Mouse (Mus musculus): Measurements from ENCODE around the gene Adamts15. TPM values are rescaled to one million over a fixed set of nuclear protein-coding genes. Genes with fewer than 3 reads are reported as not detected.

Gene Adamts15
- 7.4 and 9.0 TPM in 2 replicates for polyA plus RNA-seq (2015; fragmentation: Nextera tagmentation; extraction: Ambion mirVana)

GRCm38 (mm10) chr9:30922197-30922894 lies at the start of gene Adamts15:
Gene Adamts15 (minus strand): TSS chr9:30922452.
- H3K27me3 ChIP-seq (ENCODE audit: control insufficient read depth, insufficient read depth, low read depth, low read length) = peaks cover 10% of the 10 kb centered on the region
- no peaks in the 10 kb centered on the region for H3K36me3 ChIP-seq (ENCODE audit: control insufficient read depth, insufficient read depth, low read length)
- H3K4me2 ChIP-seq (ENCODE audit: low read length) = peak within 1 kb of the TSS; percentile 95
- H3K9ac ChIP-seq (ENCODE audit: low read depth, low read length) = peak within 1 kb of the TSS; percentile 71
- no peaks in the 10 kb centered on the region for H3K9me3 ChIP-seq (replicated peaks; ENCODE audit: control insufficient read depth, low read length, poor library complexity, severe bottlenecking)
- ATAC-seq = peak; percentile 77
- under 1% methylated on average over 46 of the region's 47 CpGs for WGBS
- peak within 1 kb of the TSS; percentile 69 for H3K4me3 ChIP-seq (ENCODE audit: low read depth, low read length)
- H3K4me1 ChIP-seq (ENCODE audit: control insufficient read depth, insufficient read depth, low read length) = peaks cover 5% of the 10 kb centered on the region; the same call in 1 of the 2 replicates
- peak within 1 kb of the TSS; percentile 60 for H3K27ac ChIP-seq (ENCODE audit: low read length)

GRCm38 (mm10) chr9:30971967-30972366 lies 49.7 kb upstream of the Adamts15 start:
- 55% methylated on average over 4 of the region's 4 CpGs for WGBS

GRCm38 (mm10) chr9:30970001-30970400 lies 47.7 kb upstream of the Adamts15 start:
- H3K27me3 ChIP-seq (ENCODE audit: control insufficient read depth, insufficient read depth, low read depth, low read length) = no peaks in the 10 kb centered on the region
- H3K27ac ChIP-seq (ENCODE audit: low read length) = no peak overlapping the region
- no peak for ATAC-seq
- H3K9ac ChIP-seq (ENCODE audit: low read depth, low read length) = no peak overlapping the region
- no peak overlapping the region for H3K4me2 ChIP-seq (ENCODE audit: low read length)
- no peaks in the 10 kb centered on the region for H3K36me3 ChIP-seq (ENCODE audit: control insufficient read depth, insufficient read depth, low read length)
- H3K4me3 ChIP-seq (ENCODE audit: low read depth, low read length) = no peak overlapping the region
- H3K4me1 ChIP-seq (ENCODE audit: control insufficient read depth, insufficient read depth, low read length) = no peaks in the 10 kb centered on the region
- WGBS = 54% methylated on average over 3 of the region's 3 CpGs
- H3K9me3 ChIP-seq (replicated peaks; ENCODE audit: control insufficient read depth, low read length, poor library complexity, severe bottlenecking) = no peaks in the 10 kb centered on the region

More at GRCm38 (mm10) chr9:30971967-30972366, 49.7 kb upstream of the Adamts15 start:
- no peak for ATAC-seq
- Histone ChIP-seq H3K4me1 (ENCODE audit: control insufficient read depth, insufficient read depth, low read length) (no peaks in the 10 kb centered on the region), H3K9ac (ENCODE audit: low read depth, low read length) (no peak overlapping the region), H3K4me3 (ENCODE audit: low read depth, low read length) (no peak overlapping the region), H3K27ac (ENCODE audit: low read length) (no peak overlapping the region), H3K4me2 (ENCODE audit: low read length) (no peak overlapping the region), H3K27me3 (ENCODE audit: control insufficient read depth, insufficient read depth, low read depth, low read length) (no peaks in the 10 kb centered on the region), H3K9me3 (replicated peaks; ENCODE audit: control insufficient read depth, low read length, poor library complexity, severe bottlenecking) (no peaks in the 10 kb centered on the region), H3K36me3 (ENCODE audit: control insufficient read depth, insufficient read depth, low read length) (no peaks in the 10 kb centered on the region)

- Histone ChIP-seq H3K9ac (ENCODE audit: low read depth, low read length) (no peak overlapping the region), H3K4me3 (ENCODE audit: low read depth, low read length) (no peak overlapping the region), H3K27ac (ENCODE audit: low read length) (no peak overlapping the region), H3K4me1 (ENCODE audit: control insufficient read depth, insufficient read depth, low read length) (no peaks in the 10 kb centered on the region), H3K9me3 (replicated peaks; ENCODE audit: control insufficient read depth, low read length, poor library complexity, severe bottlenecking) (no peaks in the 10 kb centered on the region), H3K36me3 (ENCODE audit: control insufficient read depth, insufficient read depth, low read length) (no peaks in the 10 kb centered on the region), H3K4me2 (ENCODE audit: low read length) (no peak overlapping the region), H3K27me3 (ENCODE audit: control insufficient read depth, insufficient read depth, low read depth, low read length) (no peaks in the 10 kb centered on the region)
- 85% methylated on average over 6 of the region's 6 CpGs for WGBS
- ATAC-seq = no peak
Observed at GRCm38 (mm10) chr9:30968130-30968529, 45.9 kb upstream of the Adamts15 start.

GRCm38 (mm10) chr9:30966881-30967280 lies 44.6 kb upstream of the Adamts15 start:
- Histone ChIP-seq H3K27ac (ENCODE audit: low read length) (no peak overlapping the region), H3K9ac (ENCODE audit: low read depth, low read length) (no peak overlapping the region), H3K27me3 (ENCODE audit: control insufficient read depth, insufficient read depth, low read depth, low read length) (no peaks in the 10 kb centered on the region), H3K4me3 (ENCODE audit: low read depth, low read length) (no peak overlapping the region), H3K36me3 (ENCODE audit: control insufficient read depth, insufficient read depth, low read length) (no peaks in the 10 kb centered on the region), H3K9me3 (replicated peaks; ENCODE audit: control insufficient read depth, low read length, poor library complexity, severe bottlenecking) (no peaks in the 10 kb centered on the region), H3K4me2 (ENCODE audit: low read length) (no peak overlapping the region), H3K4me1 (ENCODE audit: control insufficient read depth, insufficient read depth, low read length) (no peaks in the 10 kb centered on the region)
- ATAC-seq = no peak
- 80% methylated on average over 7 of the region's 7 CpGs for WGBS

- no peaks in the 10 kb centered on the region for H3K9me3 ChIP-seq (replicated peaks; ENCODE audit: control insufficient read depth, low read length, poor library complexity, severe bottlenecking)
- ATAC-seq = no peak
- H3K4me1 ChIP-seq (ENCODE audit: control insufficient read depth, insufficient read depth, low read length) = no peaks in the 10 kb centered on the region
- H3K4me2 ChIP-seq (ENCODE audit: low read length) = no peak overlapping the region
- 72% methylated on average over 10 of the region's 10 CpGs for WGBS
- no peak overlapping the region for H3K27ac ChIP-seq (ENCODE audit: low read length)
- H3K27me3 ChIP-seq (ENCODE audit: control insufficient read depth, insufficient read depth, low read depth, low read length) = no peaks in the 10 kb centered on the region
- no peaks in the 10 kb centered on the region for H3K36me3 ChIP-seq (ENCODE audit: control insufficient read depth, insufficient read depth, low read length)
- no peak overlapping the region for H3K9ac ChIP-seq (ENCODE audit: low read depth, low read length)
- no peak overlapping the region for H3K4me3 ChIP-seq (ENCODE audit: low read depth, low read length)
Observed at GRCm38 (mm10) chr9:30964685-30965084, 42.4 kb upstream of the Adamts15 start.

- no peaks in the 10 kb centered on the region for H3K4me1 ChIP-seq (ENCODE audit: control insufficient read depth, insufficient read depth, low read length)
- H3K4me2 ChIP-seq (ENCODE audit: low read length) = no peak overlapping the region
- no peaks in the 10 kb centered on the region for H3K9me3 ChIP-seq (replicated peaks; ENCODE audit: control insufficient read depth, low read length, poor library complexity, severe bottlenecking)
- no peaks in the 10 kb centered on the region for H3K36me3 ChIP-seq (ENCODE audit: control insufficient read depth, insufficient read depth, low read length)
- ATAC-seq = no peak
- H3K27me3 ChIP-seq (ENCODE audit: control insufficient read depth, insufficient read depth, low read depth, low read length) = no peaks in the 10 kb centered on the region
- H3K9ac ChIP-seq (ENCODE audit: low read depth, low read length) = no peak overlapping the region
- no peak overlapping the region for H3K27ac ChIP-seq (ENCODE audit: low read length)
- no peak overlapping the region for H3K4me3 ChIP-seq (ENCODE audit: low read depth, low read length)
- WGBS = 90% methylated on average over 4 of the region's 4 CpGs
Observed at GRCm38 (mm10) chr9:30963780-30964179, 41.5 kb upstream of the Adamts15 start.

- H3K27ac ChIP-seq (ENCODE audit: low read length) = no peak overlapping the region
- no peak overlapping the region for H3K4me3 ChIP-seq (ENCODE audit: low read depth, low read length)
- no peaks in the 10 kb centered on the region for H3K9me3 ChIP-seq (replicated peaks; ENCODE audit: control insufficient read depth, low read length, poor library complexity, severe bottlenecking)
- ATAC-seq = no peak
- no peaks in the 10 kb centered on the region; the same call in 1 of the 2 replicates for H3K4me1 ChIP-seq (ENCODE audit: control insufficient read depth, insufficient read depth, low read length)
- H3K27me3 ChIP-seq (ENCODE audit: control insufficient read depth, insufficient read depth, low read depth, low read length) = no peaks in the 10 kb centered on the region
- no peaks in the 10 kb centered on the region for H3K36me3 ChIP-seq (ENCODE audit: control insufficient read depth, insufficient read depth, low read length)
- WGBS = 90% methylated on average over 9 of the region's 9 CpGs
- no peak overlapping the region for H3K4me2 ChIP-seq (ENCODE audit: low read length)
- no peak overlapping the region for H3K9ac ChIP-seq (ENCODE audit: low read depth, low read length)
Observed at GRCm38 (mm10) chr9:30955246-30955645, 33.0 kb upstream of the Adamts15 start.

- H3K4me2 ChIP-seq (ENCODE audit: low read length) = no peak overlapping the region
- H3K36me3 ChIP-seq (ENCODE audit: control insufficient read depth, insufficient read depth, low read length) = no peaks in the 10 kb centered on the region
- no peak for ATAC-seq
- no peak overlapping the region for H3K27ac ChIP-seq (ENCODE audit: low read length)
- H3K4me3 ChIP-seq (ENCODE audit: low read depth, low read length) = no peak overlapping the region
- WGBS = 64% methylated on average over 8 of the region's 8 CpGs
- no peaks in the 10 kb centered on the region for H3K27me3 ChIP-seq (ENCODE audit: control insufficient read depth, insufficient read depth, low read depth, low read length)
- no peaks in the 10 kb centered on the region for H3K9me3 ChIP-seq (replicated peaks; ENCODE audit: control insufficient read depth, low read length, poor library complexity, severe bottlenecking)
- no peaks in the 10 kb centered on the region; the same call in 1 of the 2 replicates for H3K4me1 ChIP-seq (ENCODE audit: control insufficient read depth, insufficient read depth, low read length)
- H3K9ac ChIP-seq (ENCODE audit: low read depth, low read length) = no peak overlapping the region
Observed at GRCm38 (mm10) chr9:30953287-30953686, 31.0 kb upstream of the Adamts15 start.

All from midbrain, embryonic 16.5 days (tissue).